Mouse (Mus musculus) lung, postnatal 0 days (tissue): ENCODE measurements around the gene Mfsd6. TPM values are rescaled to one million over a fixed set of nuclear protein-coding genes. Genes with fewer than 3 reads are reported as not detected.

ENCODE experiments used
- ATAC-seq: fragments of 200-750 bp; cut with Nextera tagmentation; 2 replicates; pipeline ENCODE4 v1.8.0; 2017; ENCODE audit warnings: moderate library complexity
- DNase-seq: peaks from one replicate; pipeline ENCODE4 v3.0.0-alpha.2; 2016; ENCODE audit warnings: low spot score
- H3K27ac ChIP-seq: fragments of 300-500 bp; sonication (generic); 2 replicates; pipeline ENCODE4 v1.5.1; 2014; ENCODE audit warnings: antibody characterized with exemption, mild to moderate bottlenecking, low read length, mixed read lengths
- H3K27me3 ChIP-seq: fragments of 300-500 bp; sonication (generic); replicated peaks from 2 replicates; pipeline ENCODE4 v1.6.1; 2014; ENCODE audit warnings: low read length, mixed read lengths; ENCODE audit not compliant: insufficient read depth
- H3K36me3 ChIP-seq: fragments of 300-500 bp; sonication (generic); 2 replicates; pipeline ENCODE4 v1.6.1; 2014; ENCODE audit warnings: low read length, mixed read lengths; ENCODE audit not compliant: insufficient read depth
- H3K4me1 ChIP-seq: fragments of 300-500 bp; sonication (generic); 2 replicates; pipeline ENCODE4 v1.6.1; 2014; ENCODE audit warnings: antibody characterized with exemption, low read depth, low read length, mixed read lengths; ENCODE audit not compliant: insufficient read depth
- H3K4me2 ChIP-seq: fragments of 300-500 bp; sonication (generic); replicated peaks from 2 replicates; pipeline ENCODE4 v1.6.1; 2014; ENCODE audit warnings: low read depth, mild to moderate bottlenecking, low read length, moderate library complexity, mixed read lengths
- H3K4me3 ChIP-seq: fragments of 300-500 bp; sonication (generic); 2 replicates; pipeline ENCODE4 v1.5.1; 2014; ENCODE audit warnings: low read depth, low read length
- H3K9ac ChIP-seq: fragments of 300-500 bp; sonication (generic); replicated peaks from 2 replicates; pipeline ENCODE4 v1.6.1; 2014; ENCODE audit warnings: low read depth, mild to moderate bottlenecking
- H3K9me3 ChIP-seq: fragments of 300-500 bp; sonication (generic); 2 replicates; pipeline ENCODE4 v1.6.1; 2016; ENCODE audit warnings: low read length, mixed read lengths
- CTCF ChIP-seq: IDR thresholded peaks from 2 replicates; pipeline ENCODE4 v1.5.1; 2016; ENCODE audit warnings: antibody characterized with exemption, mild to moderate bottlenecking
- EP300 ChIP-seq: IDR thresholded peaks from 2 replicates; pipeline ENCODE4 v1.6.1; 2016; ENCODE audit warnings: antibody characterized with exemption, mild to moderate bottlenecking, control low read depth
- WGBS: fragments of 180-500 bp; shearing (Covaris S2); extraction: QIAGEN DNeasy Blood & Tissue Kit; methylation state at CpG from one replicate; pipeline ENCODE4 v1.1.7; 2014; 5-methylcytosine and 5-hydroxymethylcytosine counted together
- polyA plus RNA-seq: library from polyadenylated mRNA; unstranded; fragments of >200 nt; fragmentation: Nextera tagmentation; extraction: Ambion mirVana; gene quantifications from 2 replicates; pipeline ENCODE4 v1.2.1, GENCODE M21; 2015

The Mfsd6 gene
- polyA plus RNA-seq, 1 experiment from 2014 or later = 4.2 TPM

- ATAC-seq (peak; percentile 48), DNase-seq (peak; percentile 52)
- Histone ChIP-seq H3K4me3 (no peak overlapping the region), H3K9me3 (no peaks in the 10 kb centered on the region), H3K27me3 (no peaks in the 10 kb centered on the region), H3K4me1 (no peaks in the 10 kb centered on the region), H3K9ac (no peak overlapping the region), H3K27ac (no peak overlapping the region), H3K4me2 (no peak overlapping the region), H3K36me3 (no peaks in the 10 kb centered on the region)
- TF ChIP-seq CTCF (no peak), EP300 (peak; percentile 59; the same call in 1 of the 2 replicates)
- WGBS = 62% methylated on average over 3 of the region's 3 CpGs
Measured at GRCm38 (mm10) chr1:52635932-52636331, 91.3 kb downstream of the Mfsd6 start.

GRCm38 (mm10) chr1:52634251-52634650, 93.0 kb downstream of the Mfsd6 start:
- no peak overlapping the region for H3K9ac ChIP-seq
- DNase-seq (no peak), ATAC-seq (no peak)
- no peaks in the 10 kb centered on the region for H3K27me3 ChIP-seq
- no peaks in the 10 kb centered on the region for H3K36me3 ChIP-seq
- no peak for TF ChIP-seq CTCF
- no peak for TF ChIP-seq EP300
- H3K27ac ChIP-seq = no peak overlapping the region
- H3K4me2 ChIP-seq = no peak overlapping the region
- no peaks in the 10 kb centered on the region for H3K4me1 ChIP-seq
- H3K4me3 ChIP-seq = no peak overlapping the region
- H3K9me3 ChIP-seq = no peaks in the 10 kb centered on the region
- 92% methylated on average over 6 of the region's 6 CpGs for WGBS

GRCm38 (mm10) chr1:52631570-52631969, 95.7 kb downstream of the Mfsd6 start:
- peak overlapping the region; percentile 44 for H3K4me2 ChIP-seq
- ATAC-seq = no peak
- H3K36me3 ChIP-seq = no peaks in the 10 kb centered on the region
- H3K4me3 ChIP-seq = no peak overlapping the region; the same call in 1 of the 2 replicates
- H3K4me1 ChIP-seq = no peaks in the 10 kb centered on the region
- DNase-seq = peak; percentile 33
- no peak for TF ChIP-seq EP300
- TF ChIP-seq CTCF = peak; percentile 48
- WGBS = 62% methylated on average over 2 of the region's 2 CpGs
- no peak overlapping the region for H3K9ac ChIP-seq
- no peaks in the 10 kb centered on the region for H3K27me3 ChIP-seq
- H3K9me3 ChIP-seq = no peaks in the 10 kb centered on the region
- no peak overlapping the region for H3K27ac ChIP-seq

- peak overlapping the region; percentile 97 for H3K4me3 ChIP-seq
- H3K27ac ChIP-seq = peak overlapping the region; percentile 84
- no peaks in the 10 kb centered on the region for H3K27me3 ChIP-seq
- no peaks in the 10 kb centered on the region for H3K9me3 ChIP-seq
- H3K4me1 ChIP-seq = no peaks in the 10 kb centered on the region
- peak overlapping the region; percentile 61 for H3K9ac ChIP-seq
- ATAC-seq (peak; percentile 78), DNase-seq (peak; percentile 76)
- WGBS = under 1% methylated on average over 6 of the region's 6 CpGs
- TF ChIP-seq CTCF (no peak), EP300 (no peak)
- H3K4me2 ChIP-seq = peak overlapping the region; percentile 44
- no peaks in the 10 kb centered on the region for H3K36me3 ChIP-seq
Measured at GRCm38 (mm10) chr1:52630937-52631299, 96.3 kb downstream of the Mfsd6 start.

- Histone ChIP-seq H3K27ac (peak within 1 kb of the TSS; percentile 84), H3K9ac (peak within 1 kb of the TSS; percentile 61), H3K36me3 (no peaks in the 10 kb centered on the region), H3K9me3 (no peaks in the 10 kb centered on the region), H3K4me2 (peak within 1 kb of the TSS; percentile 44), H3K4me1 (no peaks in the 10 kb centered on the region), H3K4me3 (peak within 1 kb of the TSS; percentile 97), H3K27me3 (no peaks in the 10 kb centered on the region)
- TF ChIP-seq CTCF (peak; percentile 86), EP300 (no peak)
- ATAC-seq = peak; percentile 94
- WGBS = 1% methylated on average over 36 of the region's 44 CpGs
- peak; percentile 96 for DNase-seq
Measured at GRCm38 (mm10) chr1:52630248-52630936, 96.9 kb downstream of the Mfsd6 start, which contains the start of gene Nemp2. Gene Nemp2, plus strand, starts transcription at chr1:52630703.

- no peak overlapping the region for H3K9ac ChIP-seq
- H3K27ac ChIP-seq = no peak overlapping the region
- no peak for DNase-seq
- H3K4me3 ChIP-seq = no peak overlapping the region
- no peaks in the 10 kb centered on the region for H3K4me1 ChIP-seq
- H3K36me3 ChIP-seq = no peaks in the 10 kb centered on the region
- H3K9me3 ChIP-seq = no peaks in the 10 kb centered on the region
- TF ChIP-seq CTCF (no peak), EP300 (no peak)
- no peak overlapping the region for H3K4me2 ChIP-seq
- ATAC-seq = no peak
- no peaks in the 10 kb centered on the region for H3K27me3 ChIP-seq
Measured at GRCm38 (mm10) chr1:52620442-52620841, 106.8 kb downstream of the Mfsd6 start.
